9 mouse cellular contexts compared by ENCODE assay signal in genomic region chr12:49382565-49383520, GRCm38 (mm10). TPM values are rescaled to one million over a fixed set of nuclear protein-coding genes. Genes with fewer than 3 reads are reported as not detected.
DNase-seq lines count a peak whose midpoint lies in the region; ATAC-seq and TF ChIP-seq lines count a peak whose summit lies in the region.
"Had no signal": no experiment of that assay in that cellular context is flagged by ENCODE, and none has a peak within 500 bp of the region (broad histone marks: within the 10 kb centered on the region; RNA-seq: fewer than 3 reads in every experiment).

Gene Foxg1, plus strand, starts transcription at chr12:49382660.

- H3K4me1 ChIP-seq in heart, embryonic 10.5 days, result peaks cover 14% of the 10 kb centered on the region
- H3K4me1 ChIP-seq in ES-E14 (ENCODE audit: control insufficient read depth in 2 of 2, insufficient read depth in 2 of 2, low read length in 2 of 2, poor library complexity in 1 of 2), result no peaks in the 10 kb centered on the region

- peak; percentile 14 for ATAC-seq in frontal cortex, adult (ENCODE audit: low TSS enrichment)

- in situ Hi-C loops in ES-E14 (cut with MboI; ENCODE audit: low sequenced_read_pairs in 2 of 2, unreplicated experiment in 2 of 2), result no loop called here

- H3K9ac ChIP-seq in ES-E14 (ENCODE audit: insufficient read depth, low read depth, low read length, poor library complexity, severe bottlenecking), result peak within 1 kb of the TSS; percentile 44

- under 1% methylated on average over 61 of the region's 61 CpGs for WGBS in heart, embryonic 10.5 days

- peaks cover 97% of the 10 kb centered on the region for H3K27me3 ChIP-seq in heart, embryonic 10.5 days (ENCODE audit: insufficient read depth, poor library complexity, severe bottlenecking)

- no peak for DNase-seq in heart, embryonic 10.5 days (ENCODE audit: low spot score)
- DNase-seq in heart, adult 9 months (ENCODE audit: low spot score in 2 of 2), result no peak
- DNase-seq in ES-E14 (ENCODE audit: low read depth, low spot score), result no peak
- DNase-seq in left cerebral cortex, postnatal 36 days (ENCODE audit: low spot score in 2 of 2), result peak; percentile 71 to 75
- peak; percentile 53 for DNase-seq in retina, embryonic 14.5 days (ENCODE audit: low spot score)
- DNase-seq in B cell, adult 2 months, result no peak
- DNase-seq in cerebellum, adult 11 months, result no peak

- H3K36me3 ChIP-seq in heart, embryonic 10.5 days, result no peaks in the 10 kb centered on the region
- H3K36me3 ChIP-seq in ES-E14 (ENCODE audit: control insufficient read depth, insufficient read depth, low read length, poor library complexity, severe bottlenecking), result no peaks in the 10 kb centered on the region

- peak within 1 kb of the TSS; percentile 60 for H3K4me3 ChIP-seq in heart, embryonic 10.5 days
- H3K4me3 ChIP-seq in ES-E14 (ENCODE audit: insufficient read depth in 1 of 2, low read depth in 1 of 2, low read length in 2 of 2, poor library complexity in 1 of 2, severe bottlenecking in 1 of 2), result peak within 1 kb of the TSS; percentile 82 to 89

- H3K9me3 ChIP-seq in heart, embryonic 10.5 days, result no peaks in the 10 kb centered on the region
- no peaks in the 10 kb centered on the region for H3K9me3 ChIP-seq in ES-E14 (ENCODE audit: control insufficient read depth, insufficient read depth, low read depth, low read length)

- H3K27ac ChIP-seq in heart, embryonic 10.5 days, result no peak within 1 kb of the TSS
- no peak within 1 kb of the TSS for H3K27ac ChIP-seq in ES-E14 (ENCODE audit: insufficient read depth, low read depth, low read length, poor library complexity, severe bottlenecking)

- intact Hi-C loops in left cerebral cortex, postnatal 36 days (cut with DNase I), result loop anchor here (5.0 kb wide), 1 partner anchor 564 kb away; no protein-coding TSS in a partner anchor

TF ChIP-seq in ES-E14, 5 proteins besides CTCF, POLR2A, EP300 and RAD21:
- no peak for TF ChIP-seq ZC3H11A (IDR thresholded peaks at IDR 0.05; ENCODE audit: borderline replicate concordance, low read depth, low read length)
- TF ChIP-seq ZNF384 (IDR thresholded peaks at IDR 0.05; ENCODE audit: low read depth, low read length), result no peak
- no peak for TF ChIP-seq MAFK (IDR thresholded peaks at IDR 0.05; ENCODE audit: insufficient read depth, low read depth, low read length)
- TF ChIP-seq CHD2 (IDR thresholded peaks at IDR 0.05; ENCODE audit: low read depth, low read length), result no peak
- TF ChIP-seq HCFC1 (IDR thresholded peaks at IDR 0.05; ENCODE audit: borderline replicate concordance, insufficient read depth, low read length), result no peak

RNA-seq across cellular contexts. Expression of gene Foxg1, which starts in this region (rescaled TPM):
- 0.79 TPM in 1 of 2 replicates, not detected in the other for polyA plus RNA-seq in heart, embryonic 10.5 days (2016; fragmentation: Nextera tagmentation; extraction: Ambion mirVana)
- total RNA-seq in ES-E14 (2012; rRNA removed), result 0.21 and 0.36 TPM in 2 replicates
- 100 to 1,000 TPM; 110 to 120 TPM for total RNA-seq in left cerebral cortex, postnatal 36 days (2021)
- polyA plus RNA-seq: C2C12 had no signal

Comparison
In these comparisons a context has a peak if more than half of its experiments do, and no peak if none do; other contexts are left out.
1. RNA of gene Foxg1 (total RNA-seq): 110 to 120 TPM in left cerebral cortex, postnatal 36 days; 0.21 to 0.36 TPM in ES-E14; every median in the first group is over 10 times any median in the second.
2. DNase-seq: peak in left cerebral cortex, postnatal 36 days (2 of 2) and retina, embryonic 14.5 days (single experiment); none in heart, embryonic 10.5 days (single experiment), heart, adult 9 months (0 of 2), ES-E14 (single experiment), B cell, adult 2 months (0 of 2) and cerebellum, adult 11 months (single experiment).